Mouse (Mus musculus) heart, adult 2 months (tissue): ENCODE measurements around the gene Fgfr2. TPM values are rescaled to one million over a fixed set of nuclear protein-coding genes. Genes with fewer than 3 reads are reported as not detected.

Experiments
- DNase-seq, 2 experiments: peaks; one replicate each; pipeline ENCODE4 v3.0.0; 2021
- H3K27ac ChIP-seq: fragments of 200-600 bp; 2 replicates; pipeline ENCODE4 v1.8.1; 2022
- H3K27me3 ChIP-seq: fragments of 200-500 bp; 2 replicates; pipeline ENCODE4 v1.6.1; 2012; ENCODE audit warnings: mild to moderate bottlenecking, low read length, inconsistent platforms, mixed read lengths; ENCODE audit not compliant: control insufficient read depth, insufficient read depth
- H3K36me3 ChIP-seq: fragments of 200-500 bp; 2 replicates; pipeline ENCODE4 v1.6.1; 2012; ENCODE audit warnings: low read length, inconsistent platforms; ENCODE audit not compliant: control insufficient read depth, insufficient read depth
- H3K4me1 ChIP-seq: fragments of 200-500 bp; 2 replicates; pipeline ENCODE4 v1.6.1; 2011; ENCODE audit warnings: low read length; ENCODE audit not compliant: control insufficient read depth, insufficient read depth
- H3K4me3 ChIP-seq: fragments of 200-600 bp; 2 replicates; pipeline ENCODE4 v1.8.1; 2022
- H3K79me2 ChIP-seq: fragments of 200-500 bp; replicated peaks from 2 replicates; pipeline ENCODE4 v1.6.1; 2012; ENCODE audit warnings: mild to moderate bottlenecking, inconsistent platforms, low read length, moderate library complexity, mixed read lengths; ENCODE audit not compliant: control insufficient read depth, insufficient read depth
- H3K9ac ChIP-seq: fragments of 200-500 bp; 2 replicates; pipeline ENCODE4 v1.6.1; 2012; ENCODE audit warnings: low read depth, mild to moderate bottlenecking, control low read depth, inconsistent platforms, low read length, mixed read lengths
- CTCF ChIP-seq: fragments of 200-600 bp; IDR thresholded peaks from 2 replicates; pipeline ENCODE4 v1.8.1; 2022; ENCODE audit warnings: antibody characterized with exemption, mild to moderate bottlenecking, moderate library complexity
- EP300 ChIP-seq: fragments of 200-500 bp; IDR thresholded peaks from 2 replicates; pipeline ENCODE4 v1.6.1; 2011; ENCODE audit warnings: low read depth, low read length, control low read depth; ENCODE audit not compliant: insufficient read depth
- POLR2A ChIP-seq: fragments of 200-500 bp; IDR thresholded peaks from 2 replicates; pipeline ENCODE4 v1.6.1; 2011; ENCODE audit warnings: mild to moderate bottlenecking, low read depth, low read length, control low read depth; ENCODE audit not compliant: insufficient read depth
- WGBS: fragments of 180-500 bp; shearing (Covaris S2); methylation state at CpG from one replicate; pipeline ENCODE4 v1.1.7; 2018; 5-methylcytosine and 5-hydroxymethylcytosine counted together
- intact Hi-C: fragments of 180-260 bp; cut with DNase I; formaldehyde crosslinking; loops from one replicate; pipeline ENCODE4 v1.15.1; 2025
- polyA plus RNA-seq: library from polyadenylated mRNA; depleted of rRNA; stranded (reverse); fragments of >200 nt; gene quantifications from 2 replicates; pipeline ENCODE4 v1.2.3, GENCODE M21; 2012
- total RNA-seq, 2 experiments: library from RNA; stranded (reverse); gene quantifications; 2 replicates each; pipeline ENCODE4 v1.2.3; 2021

The Fgfr2 gene
- total and polyA plus RNA-seq, 3 experiments, result 1.1 to 2.0 (median 1.3) TPM

- intact Hi-C loops, result no loop called here
- no peak for DNase-seq
- H3K4me1 ChIP-seq, result no peaks in the 10 kb centered on the region; the same call in 1 of the 2 replicates
- H3K9ac ChIP-seq, result no peak overlapping the region
- H3K4me3 ChIP-seq, result no peak overlapping the region
- no peak for TF ChIP-seq CTCF
- no peak for TF ChIP-seq POLR2A
- no peak for TF ChIP-seq EP300
- H3K79me2 ChIP-seq, result no peaks in the 10 kb centered on the region
- WGBS, result 66% methylated on average over 5 of the region's 5 CpGs
- H3K36me3 ChIP-seq, result no peaks in the 10 kb centered on the region
- H3K27ac ChIP-seq, result no peak overlapping the region
- no peaks in the 10 kb centered on the region for H3K27me3 ChIP-seq
Observed at GRCm38 (mm10) chr7:132067511-132067910, 1055.6 kb downstream of the Fgfr2 start.

GRCm38 (mm10) chr7:132060116-132060515 lies 1063.0 kb downstream of the Fgfr2 start:
- Histone ChIP-seq H3K9ac (no peak overlapping the region), H3K27me3 (no peaks in the 10 kb centered on the region), H3K79me2 (no peaks in the 10 kb centered on the region), H3K36me3 (no peaks in the 10 kb centered on the region), H3K4me3 (no peak overlapping the region), H3K4me1 (no peaks in the 10 kb centered on the region), H3K27ac (no peak overlapping the region)
- DNase-seq, result no peak
- TF ChIP-seq EP300 (no peak), POLR2A (no peak)
- WGBS, result 72% methylated on average over 7 of the region's 7 CpGs
- intact Hi-C loops, result no loop called here

GRCm38 (mm10) chr7:132056565-132056964 lies 1066.6 kb downstream of the Fgfr2 start:
- Histone ChIP-seq H3K79me2 (no peaks in the 10 kb centered on the region), H3K36me3 (no peaks in the 10 kb centered on the region), H3K4me3 (no peak overlapping the region), H3K27me3 (no peaks in the 10 kb centered on the region), H3K9ac (no peak overlapping the region), H3K4me1 (no peaks in the 10 kb centered on the region), H3K27ac (no peak overlapping the region)
- DNase-seq, result no peak
- no peak for TF ChIP-seq EP300
- no peak for TF ChIP-seq CTCF
- intact Hi-C loops, result no loop called here
- WGBS, result 82% methylated on average over 7 of the region's 7 CpGs

GRCm38 (mm10) chr7:132046662-132047061 lies 1076.5 kb downstream of the Fgfr2 start:
- Histone ChIP-seq H3K79me2 (no peaks in the 10 kb centered on the region), H3K27me3 (no peaks in the 10 kb centered on the region), H3K9ac (no peak overlapping the region), H3K4me1 (no peaks in the 10 kb centered on the region), H3K27ac (no peak overlapping the region), H3K36me3 (no peaks in the 10 kb centered on the region), H3K4me3 (no peak overlapping the region)
- intact Hi-C loops, result no loop called here
- DNase-seq, result no peak
- 54% methylated on average over 4 of the region's 4 CpGs for WGBS
- TF ChIP-seq EP300, result no peak
- TF ChIP-seq POLR2A, result no peak
- TF ChIP-seq CTCF, result no peak

- H3K27me3 ChIP-seq, result no peaks in the 10 kb centered on the region
- H3K36me3 ChIP-seq, result no peaks in the 10 kb centered on the region
- 59% methylated on average over 6 of the region's 6 CpGs for WGBS
- no peak for DNase-seq
- no peak overlapping the region for H3K9ac ChIP-seq
- H3K79me2 ChIP-seq, result no peaks in the 10 kb centered on the region
- no peak overlapping the region for H3K4me3 ChIP-seq
- no peaks in the 10 kb centered on the region for H3K4me1 ChIP-seq
- no peak overlapping the region for H3K27ac ChIP-seq
- TF ChIP-seq CTCF (no peak), EP300 (no peak), POLR2A (no peak)
- intact Hi-C loops, result no loop called here
Observed at GRCm38 (mm10) chr7:132031940-132032531, 1091.1 kb downstream of the Fgfr2 start.

GRCm38 (mm10) chr7:132026671-132027070 lies 1096.5 kb downstream of the Fgfr2 start:
- H3K4me3 ChIP-seq, result no peak overlapping the region
- H3K36me3 ChIP-seq, result no peaks in the 10 kb centered on the region
- no peaks in the 10 kb centered on the region for H3K79me2 ChIP-seq
- no peak for DNase-seq
- no peak overlapping the region for H3K9ac ChIP-seq
- no peak overlapping the region for H3K27ac ChIP-seq
- 55% methylated on average over 6 of the region's 6 CpGs for WGBS
- TF ChIP-seq POLR2A (no peak), CTCF (no peak), EP300 (no peak)
- no peaks in the 10 kb centered on the region for H3K4me1 ChIP-seq
- no peaks in the 10 kb centered on the region for H3K27me3 ChIP-seq
- intact Hi-C loops, result no loop called here
